Mouse (Mus musculus) frontal cortex, postnatal 10 days (tissue): Measurements from ENCODE around the gene Them7.
A peak's percentile ranks its signal among the peaks of the same experiment; 100 is the strongest.

Source experiments
- DNase-seq, 2 experiments: peaks; one replicate each; pipeline ENCODE4 v3.0.0; 2022; ENCODE audit warnings: low spot score in 2 of 2, mixed read lengths in 1 of 2

Gene Them7

DNA sequence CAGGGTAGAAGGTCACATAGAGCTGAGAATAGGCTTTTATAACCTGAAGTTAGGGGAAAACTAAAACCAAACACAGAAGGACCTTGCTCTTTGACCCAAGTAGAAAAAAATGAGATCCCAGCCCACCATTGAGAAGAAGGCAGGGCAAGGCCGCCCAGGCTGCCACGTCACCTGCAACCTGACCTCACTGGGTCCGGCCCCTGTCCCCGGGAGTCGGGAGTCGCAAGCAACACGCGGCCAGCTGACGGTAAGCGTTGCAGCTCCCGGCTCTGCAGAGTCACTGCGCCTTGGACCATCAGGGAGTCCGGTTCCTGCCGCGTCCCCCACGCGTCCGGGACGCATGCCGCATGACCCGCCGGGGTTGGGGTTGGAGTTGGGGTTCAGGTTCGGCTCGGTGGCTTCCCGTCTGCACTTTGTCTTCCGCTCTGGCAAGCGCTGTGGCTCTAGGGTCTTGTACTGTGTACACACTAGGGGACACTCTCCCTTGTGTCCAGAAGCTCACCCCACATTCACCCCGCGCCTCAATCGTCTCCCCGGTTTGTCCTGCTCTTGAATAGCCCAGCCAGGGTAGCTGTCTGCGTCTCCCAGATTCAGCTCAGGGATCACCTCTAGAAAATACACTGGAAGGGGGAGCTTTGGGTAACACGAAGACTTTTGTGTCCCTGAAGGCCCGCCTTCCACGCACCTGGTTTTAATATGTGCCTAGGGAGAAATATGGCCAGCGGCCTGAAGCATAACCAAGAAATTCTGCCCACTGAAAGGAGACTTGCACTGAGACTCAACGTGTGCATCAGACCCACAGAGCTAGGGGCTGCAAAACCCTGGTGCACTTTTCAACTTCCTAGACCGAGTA, at the start of gene Them7:
Gene Them7 (plus strand): TSS at position 187 of the 853 bp plus-strand sequence.
- no peak for DNase-seq

DNA sequence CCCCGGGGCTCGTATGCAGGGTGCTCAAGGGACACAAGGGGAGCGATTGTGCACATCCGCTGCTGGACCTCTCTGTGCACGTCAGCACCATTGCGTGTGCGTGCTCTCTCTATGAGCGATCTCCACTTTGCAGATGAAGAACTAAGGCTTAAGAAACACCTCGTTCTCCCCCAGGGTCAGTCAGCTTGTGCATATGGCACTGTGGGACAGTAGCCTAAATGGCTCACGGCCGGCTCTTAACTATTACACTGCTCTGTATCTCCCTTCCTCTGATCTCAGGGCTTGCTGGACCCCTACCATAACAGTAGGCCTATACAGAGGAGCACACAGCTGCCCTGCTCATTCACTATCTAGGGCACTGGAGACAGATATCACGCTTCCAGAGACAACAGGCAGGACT, 45.2 kb upstream of the Them7 start:
- DNase-seq, result no peak

DNA sequence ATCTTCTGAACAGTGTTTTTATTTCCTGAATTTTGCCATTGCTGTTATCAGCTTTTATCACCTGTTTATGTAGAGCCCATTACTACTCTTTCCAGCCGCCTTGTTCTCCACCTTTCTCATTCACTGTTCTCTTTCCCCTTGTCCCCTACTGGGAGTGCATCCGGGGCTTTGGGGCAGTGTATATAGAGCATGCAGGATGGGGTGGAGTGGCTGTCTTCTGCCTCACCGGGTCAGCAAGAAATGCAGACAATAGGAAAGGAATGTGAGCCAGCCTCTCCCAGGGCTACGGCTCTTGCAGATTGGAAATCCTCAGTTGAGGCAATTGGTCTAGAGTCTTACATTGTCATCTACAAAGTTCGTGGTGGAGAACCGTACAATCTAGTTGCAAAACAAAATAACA, 41.6 kb upstream of the Them7 start:
- no peak for DNase-seq

DNA sequence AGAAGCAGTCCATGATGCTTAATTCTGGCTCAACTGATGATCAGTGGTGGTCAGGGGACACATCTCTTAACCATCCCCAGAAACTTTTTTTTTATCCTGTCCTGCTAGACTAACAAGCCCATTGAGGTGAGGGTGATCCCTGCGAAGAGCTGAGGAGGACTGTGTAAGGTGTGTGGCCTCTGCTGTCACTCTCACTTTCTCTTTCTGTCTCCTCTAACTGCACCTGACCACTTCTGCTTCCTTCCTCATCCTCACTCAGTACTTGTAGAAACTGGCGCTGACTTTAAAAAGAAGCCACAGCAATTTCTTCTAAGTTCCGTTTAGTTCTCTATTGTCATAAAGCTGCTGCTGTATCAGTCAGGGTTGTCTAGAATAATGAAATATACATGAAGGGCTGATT, 39.0 kb upstream of the Them7 start:
- DNase-seq, result no peak

DNA sequence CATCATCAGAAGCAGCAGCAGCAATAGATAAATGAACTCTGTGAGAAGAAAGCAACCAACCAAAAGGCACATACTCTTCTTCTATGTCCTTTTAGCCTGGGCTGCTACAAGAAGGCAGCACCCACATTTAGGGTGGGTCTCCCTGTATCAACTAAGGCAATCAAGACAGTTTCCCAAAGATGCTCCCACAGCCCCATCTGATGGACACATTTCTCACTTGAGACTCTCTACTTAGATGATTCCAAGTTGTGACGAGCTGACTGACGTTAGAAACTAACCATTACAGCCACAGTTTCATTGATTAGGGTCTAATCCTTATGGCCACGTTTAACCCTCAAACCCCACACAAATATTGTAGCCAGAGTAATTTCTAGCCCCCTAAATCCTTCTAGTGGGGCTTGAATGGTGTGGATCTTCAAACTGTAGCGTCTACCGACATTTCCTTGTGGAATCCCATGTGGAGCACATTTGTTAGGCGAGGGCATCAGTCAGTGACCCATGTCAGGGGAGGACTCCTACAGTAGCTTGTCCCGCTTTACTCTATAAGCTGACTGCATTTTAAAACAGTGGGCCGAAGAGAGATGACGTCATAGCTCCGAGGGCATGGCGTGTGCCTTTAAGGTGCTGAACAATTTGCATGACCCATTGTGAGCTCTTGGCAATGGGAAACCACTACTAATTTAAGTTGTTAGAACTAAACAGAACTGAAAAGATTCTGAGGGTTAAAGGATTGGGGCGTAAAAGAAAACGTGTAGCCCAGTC, 38.2 kb upstream of the Them7 start:
- no peak for DNase-seq

DNA sequence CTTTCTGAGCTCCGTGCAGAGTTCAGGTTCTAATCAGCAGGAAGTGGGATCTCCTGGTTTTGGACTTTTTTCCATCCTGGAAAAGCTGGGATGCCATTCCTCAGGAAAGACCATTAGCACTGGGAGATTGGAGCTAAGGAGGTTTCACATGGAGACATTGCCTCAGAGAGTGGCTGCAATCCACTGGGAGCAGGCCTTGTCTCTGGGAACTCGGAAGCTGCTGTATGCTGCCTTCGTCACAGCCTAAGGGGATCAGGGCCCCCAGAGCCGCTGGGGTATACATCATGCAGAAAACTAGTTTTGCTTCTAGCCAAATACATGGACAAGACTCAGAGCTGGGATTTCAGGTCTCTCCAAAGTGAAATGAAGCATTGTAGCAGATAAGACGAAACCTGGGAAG, 37.5 kb upstream of the Them7 start:
- DNase-seq, result no peak

DNA sequence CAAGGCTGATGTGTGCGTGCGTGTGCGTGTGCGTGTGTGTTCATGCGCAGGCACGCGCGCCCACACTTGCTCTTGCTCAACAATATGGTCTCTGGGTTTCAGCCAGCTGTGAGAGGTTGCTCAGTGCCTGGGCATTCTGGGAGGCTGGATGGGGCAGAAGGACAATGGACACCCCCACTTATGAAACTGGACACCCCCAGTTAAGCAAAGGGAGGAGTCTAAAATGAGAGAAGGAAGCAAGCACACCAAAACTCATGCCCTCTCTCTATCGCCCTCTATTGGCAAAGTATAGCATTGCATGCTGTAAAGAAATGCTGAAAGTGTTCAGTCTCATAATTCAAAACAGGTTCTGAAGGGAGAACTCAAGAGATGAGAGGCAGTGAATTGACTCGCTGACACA, 35.9 kb upstream of the Them7 start:
- no peak for DNase-seq

DNA sequence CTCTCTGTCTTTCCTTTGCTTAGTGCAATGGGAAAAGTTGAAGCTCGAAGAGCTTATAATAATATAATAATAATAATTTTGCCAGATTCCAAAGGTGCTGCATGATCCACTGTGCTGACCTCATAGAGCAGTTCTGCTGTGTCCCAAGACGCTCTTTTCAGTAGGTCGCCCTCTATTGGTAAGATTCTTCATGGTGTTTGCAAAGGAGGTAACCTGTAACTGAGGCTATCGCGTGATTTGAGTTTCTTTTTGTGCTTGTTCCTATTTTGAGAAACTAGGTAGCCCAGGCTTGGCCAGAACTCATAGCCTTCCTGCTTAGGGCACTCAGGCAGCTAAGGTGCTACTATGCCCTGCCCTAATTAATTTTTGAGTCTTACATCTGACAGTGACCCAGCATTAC, 34.8 kb upstream of the Them7 start:
- DNase-seq, result no peak

DNA sequence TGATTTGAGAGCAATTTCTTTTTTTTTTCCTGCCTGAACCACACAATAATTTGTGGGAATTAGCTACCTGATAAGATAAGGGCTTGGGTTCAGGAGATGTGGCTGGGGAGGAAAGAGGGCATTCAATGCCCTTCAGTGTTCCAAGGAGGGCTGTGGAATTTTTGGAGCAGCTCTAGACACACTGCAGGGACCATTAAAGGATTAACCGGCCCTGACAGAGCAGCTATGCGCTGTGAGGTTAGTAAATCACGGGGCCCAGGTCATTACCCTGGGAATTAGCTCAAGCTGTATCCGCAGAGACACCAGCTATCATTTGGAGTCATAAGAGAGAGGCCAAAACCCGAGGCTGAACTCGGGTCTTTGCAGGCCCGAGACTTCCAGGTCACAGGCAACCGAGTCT, 24.0 kb upstream of the Them7 start:
- DNase-seq, result no peak

DNA sequence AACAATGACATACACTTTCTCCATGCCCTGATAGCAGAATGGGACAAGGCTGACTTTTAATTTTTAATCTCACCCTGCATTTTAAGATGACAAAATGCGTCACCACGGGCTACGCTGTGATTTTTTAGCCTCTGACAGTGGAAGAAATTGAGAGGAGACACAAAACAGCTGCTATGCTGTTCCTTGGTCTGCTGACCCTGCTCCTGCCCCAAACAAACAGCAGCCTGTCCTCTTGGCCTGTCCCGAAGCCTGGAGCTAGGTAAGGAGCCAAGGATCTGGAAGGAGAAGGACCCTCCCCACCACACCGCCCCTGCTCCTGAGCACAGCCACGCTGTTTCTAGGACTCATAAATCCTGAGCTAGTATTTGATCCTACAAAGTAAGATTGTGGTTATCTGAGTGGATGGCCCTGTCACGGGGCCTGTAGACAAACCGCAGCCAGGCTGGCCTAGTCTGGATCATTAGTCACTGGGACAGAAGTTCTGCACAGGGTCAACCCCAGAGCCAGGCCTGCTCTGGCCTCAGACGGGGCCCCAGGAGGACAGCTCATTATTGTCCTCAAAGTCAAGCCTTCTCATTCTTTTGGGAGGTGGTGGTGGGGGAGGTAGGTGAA, 17.5 kb upstream of the Them7 start:
- DNase-seq, result no peak

DNA sequence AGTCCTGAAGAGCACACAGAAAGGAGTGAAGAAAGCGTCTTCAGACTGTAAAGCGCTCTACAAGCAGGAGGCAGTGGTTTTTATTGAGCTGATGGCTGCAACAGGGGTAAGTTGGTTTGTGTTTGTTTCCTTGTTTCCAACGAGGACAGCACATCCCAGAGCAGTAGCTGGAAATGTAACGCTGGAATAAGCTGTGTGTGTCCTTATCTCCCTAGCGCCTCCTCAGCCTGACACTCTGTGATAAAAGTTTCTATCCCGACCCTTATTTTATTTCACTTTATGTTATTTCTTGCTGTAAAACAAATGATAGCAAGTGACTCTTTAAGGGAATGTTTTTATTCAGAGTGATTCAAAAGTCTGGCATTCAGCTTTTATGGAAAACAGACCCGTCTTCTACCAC, 11.3 kb upstream of the Them7 start:
- DNase-seq, result no peak

DNA sequence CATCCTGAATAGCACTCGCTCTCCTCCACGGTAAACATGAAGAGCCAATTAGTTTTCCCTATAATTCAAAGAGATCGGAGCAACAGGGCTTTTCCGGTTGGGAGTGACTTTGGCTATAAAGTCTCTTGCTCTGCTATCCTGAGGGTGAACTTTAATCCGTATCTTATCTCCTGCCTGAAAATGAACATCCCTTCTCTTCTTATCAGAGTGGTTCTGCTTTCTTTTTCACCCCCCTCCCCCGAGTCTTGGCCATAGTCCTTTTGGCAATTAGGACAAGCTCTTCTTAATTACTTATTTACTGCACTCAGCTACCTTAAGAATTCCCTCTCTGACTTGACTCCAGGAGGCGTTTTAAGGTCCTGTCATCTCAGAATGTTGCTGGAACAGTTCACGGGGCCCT, 8.2 kb upstream of the Them7 start:
- no peak for DNase-seq

DNA sequence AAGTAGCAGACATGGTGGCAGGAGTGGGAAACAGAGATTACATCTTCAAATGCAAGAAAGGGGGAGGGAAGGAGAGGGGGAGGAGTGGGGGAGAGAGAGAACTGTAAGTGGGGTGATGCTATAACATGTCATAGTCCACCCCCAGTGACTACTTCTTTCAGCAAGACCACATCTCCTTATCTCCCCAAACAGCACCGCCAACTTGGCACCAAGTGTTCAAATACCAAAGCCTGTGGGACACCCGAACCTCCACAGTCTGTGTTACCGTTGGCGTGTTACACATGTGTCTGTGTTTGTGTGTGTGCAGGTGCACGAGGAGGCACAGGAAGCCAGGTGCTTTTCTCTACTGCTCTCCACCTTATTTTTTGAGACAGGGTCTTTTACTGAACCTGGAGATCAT, 4.9 kb upstream of the Them7 start:
- DNase-seq, result no peak

DNA sequence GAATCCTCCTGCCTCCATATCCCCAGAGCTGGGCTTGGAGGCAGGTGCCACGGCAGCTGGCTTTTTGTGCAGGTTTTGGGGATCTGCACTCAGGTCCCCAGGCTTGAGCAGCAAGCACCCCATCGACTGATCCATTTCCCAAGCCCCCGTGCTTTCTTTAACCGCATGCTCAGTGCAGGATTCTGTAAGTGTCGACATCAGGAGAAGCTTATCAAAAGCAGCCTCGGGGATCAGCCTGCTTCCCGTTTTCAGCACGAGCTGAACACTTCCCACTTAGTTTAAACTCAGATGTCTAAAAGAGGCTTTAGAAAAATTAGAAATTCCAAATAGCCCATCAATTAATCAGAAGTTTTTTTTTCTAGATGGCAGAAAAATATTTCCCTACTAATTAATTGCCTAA, 4.5 kb upstream of the Them7 start:
- DNase-seq, result no peak

DNA sequence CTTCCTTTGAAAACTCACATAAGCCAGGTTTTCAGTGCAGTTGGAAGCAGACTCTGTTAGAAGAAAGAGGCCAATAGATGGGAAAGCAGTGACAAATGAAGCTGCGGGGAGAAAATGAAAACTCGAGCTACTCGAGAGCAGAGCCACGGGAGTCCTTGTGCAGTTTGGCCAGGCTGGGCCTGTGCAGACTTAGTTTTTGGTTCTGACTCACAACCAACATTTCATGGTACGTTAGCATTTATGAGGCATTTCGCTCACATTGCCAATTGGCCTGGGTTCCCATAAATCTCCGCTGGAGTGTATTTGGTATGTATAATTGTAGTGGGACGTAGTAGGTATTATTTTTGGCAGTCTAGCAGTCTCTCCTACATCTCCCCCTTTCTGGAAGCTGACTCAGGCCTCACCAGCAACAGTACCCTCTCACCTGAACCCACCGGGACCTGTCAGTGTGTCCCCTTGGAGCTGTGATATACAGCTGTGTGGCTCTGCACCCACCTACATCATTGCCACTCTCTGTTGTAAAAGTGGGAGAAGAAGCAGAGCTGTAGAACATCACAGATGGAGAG, 3.3 kb upstream of the Them7 start:
- DNase-seq, result no peak

DNA sequence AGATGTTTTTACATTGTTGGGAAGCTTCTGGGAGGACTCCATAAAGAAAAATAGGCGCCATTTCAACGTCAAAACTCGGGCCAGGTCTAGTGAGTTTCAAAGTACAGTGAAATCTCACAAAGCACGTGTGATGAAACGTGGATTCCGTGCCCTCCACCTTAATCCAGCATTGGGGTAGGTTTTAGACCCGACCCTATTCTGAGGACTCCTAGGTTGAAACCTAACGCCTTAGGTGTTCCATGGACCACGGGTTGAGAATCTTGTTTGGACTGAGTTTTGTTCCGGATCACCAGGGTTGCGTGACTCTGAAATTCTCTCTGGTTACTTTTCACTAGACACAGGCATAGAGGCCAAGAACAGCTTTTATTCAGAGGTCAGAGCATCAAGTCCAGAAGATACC, 514 bp upstream of the Them7 start:
- DNase-seq, result no peak

DNA sequence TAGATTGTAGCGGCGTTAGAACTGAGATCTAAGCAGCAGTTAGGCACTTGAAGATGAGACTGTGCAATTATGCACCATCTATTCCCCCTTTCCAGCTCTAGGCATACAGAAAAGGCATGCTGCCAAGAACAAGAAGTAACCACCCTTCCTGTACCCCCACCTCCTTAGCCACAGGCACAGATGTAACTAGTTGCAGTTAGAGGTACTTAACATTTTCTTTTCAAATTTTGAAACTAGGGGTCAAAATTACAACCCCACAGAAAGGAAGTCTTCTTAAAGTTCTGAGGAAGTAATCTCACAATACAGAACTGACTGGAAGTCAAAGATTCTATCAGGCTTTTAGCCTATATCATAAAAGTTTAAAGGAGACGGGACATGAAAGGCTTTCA, 861 bp downstream of the Them7 start:
- DNase-seq, result no peak

DNA sequence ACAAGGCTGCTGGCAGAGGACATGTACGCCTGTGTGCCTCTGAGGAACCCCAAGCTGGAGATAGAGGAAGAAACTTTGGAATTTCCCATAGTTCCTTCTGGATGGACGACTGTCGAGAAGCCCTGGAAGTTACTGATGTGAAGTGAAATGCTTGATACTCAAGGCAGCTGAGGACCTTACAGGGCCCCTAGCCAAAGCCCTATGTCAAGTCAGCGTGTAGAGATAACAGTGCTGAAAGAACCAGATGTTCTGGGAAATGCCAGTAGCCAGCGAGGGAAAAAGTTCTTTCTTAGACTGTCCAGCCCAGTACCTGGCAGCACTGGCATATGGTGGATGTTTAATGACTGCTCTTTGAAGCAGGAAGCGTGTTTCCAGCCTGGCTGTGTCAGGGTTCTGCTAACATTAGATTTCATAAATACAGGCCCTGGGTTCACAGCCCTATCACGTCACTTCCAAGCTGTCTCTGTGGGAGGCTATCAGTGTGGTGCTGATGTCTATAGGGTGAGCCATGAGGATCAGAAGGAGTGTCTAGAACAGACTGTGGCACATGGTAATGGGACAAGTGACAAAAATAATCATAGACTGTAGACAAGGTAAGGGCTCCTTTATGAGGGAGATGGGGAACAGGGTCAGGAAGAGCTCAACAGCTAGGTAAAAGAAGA, 2.3 kb downstream of the Them7 start:
- DNase-seq, result no peak

DNA sequence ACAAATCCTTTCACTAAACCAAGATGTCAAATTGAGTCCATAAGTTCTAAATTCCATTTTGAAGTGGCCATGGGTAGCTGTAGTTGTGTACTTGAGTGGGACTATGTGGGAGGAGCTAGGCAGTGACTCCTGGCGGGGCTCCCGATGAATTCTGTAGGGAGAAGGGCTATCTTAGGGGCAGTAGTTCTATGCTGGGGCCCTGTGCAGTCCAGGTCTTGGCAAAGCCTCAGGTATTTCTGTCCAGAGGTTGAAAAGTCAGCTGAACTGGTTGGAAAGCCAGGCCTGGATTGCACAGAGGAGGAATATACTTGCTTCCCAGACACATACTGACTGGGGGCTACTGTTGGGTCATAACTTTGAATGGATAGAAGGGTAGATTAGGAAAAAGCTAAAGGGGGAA, 4.3 kb downstream of the Them7 start:
- DNase-seq, result no peak

DNA sequence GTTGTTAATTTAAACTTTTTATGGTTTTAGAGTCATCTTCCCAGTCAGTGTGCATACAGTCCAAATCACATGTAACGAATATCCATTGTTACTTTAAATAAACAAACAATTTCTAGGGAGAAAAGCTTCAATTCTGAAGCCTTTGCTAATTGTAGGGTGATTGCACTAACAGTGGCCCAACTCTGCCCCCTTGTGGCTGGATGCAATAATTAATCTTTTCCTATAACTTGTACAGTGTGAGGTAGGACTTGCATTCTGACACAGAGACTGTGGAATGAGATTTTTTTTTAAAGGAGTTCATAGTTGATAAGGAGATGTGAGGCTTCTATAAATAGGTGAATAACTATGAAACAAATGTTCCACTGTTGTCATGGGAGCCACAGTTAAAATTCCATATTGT, 6.2 kb downstream of the Them7 start:
- DNase-seq, result peak in 1 of 2 experiments; percentile 48

DNA sequence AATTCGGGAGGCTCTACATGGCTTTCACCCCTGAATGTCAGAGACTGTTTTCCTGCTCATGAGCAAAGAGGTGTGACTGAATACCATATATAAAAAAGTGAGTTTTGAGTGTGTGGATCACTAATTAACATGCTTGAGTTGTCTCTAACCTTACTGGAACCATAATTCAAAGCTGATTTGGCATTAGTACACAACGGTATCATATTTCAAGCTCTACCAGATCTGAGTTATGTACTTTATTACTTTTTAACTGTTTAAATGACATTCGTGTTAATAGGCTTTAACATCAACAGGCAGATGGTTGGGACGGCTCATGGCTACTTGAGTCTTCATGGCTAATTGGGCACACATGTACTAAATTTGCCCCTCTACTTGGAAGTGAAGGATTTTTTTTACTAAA, 8.3 kb downstream of the Them7 start:
- DNase-seq, result no peak

DNA sequence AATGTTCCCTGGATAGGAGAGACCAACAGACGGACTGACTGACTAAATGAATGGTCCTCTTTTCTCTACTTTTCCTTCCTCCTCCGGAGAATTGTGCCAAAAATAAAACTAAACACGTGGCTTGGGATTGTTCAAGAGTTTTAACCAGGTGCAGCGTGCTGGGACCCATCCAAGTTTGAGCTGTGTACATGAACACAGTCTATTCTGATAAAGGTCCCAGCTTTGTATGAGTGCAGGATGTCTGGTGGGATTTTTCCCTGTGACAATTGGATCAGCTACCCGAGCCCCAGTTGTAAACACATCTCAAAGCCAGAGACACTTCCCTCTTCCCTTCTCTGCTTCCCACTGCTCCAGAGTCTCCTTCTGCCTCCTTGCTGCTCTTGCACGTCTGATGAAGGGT, 10.2 kb downstream of the Them7 start:
- no peak for DNase-seq
